Mouse (Mus musculus) fibroblast of lung, adult 2 months (primary cell): Measurements from ENCODE around the gene Gjb6.

Source experiments
- DNase-seq: peaks from one replicate; pipeline ENCODE4 v3.0.0-alpha.2; 2011; ENCODE audit warnings: low read depth

The Gjb6 gene

GRCm38 (mm10) chr14:57133161-57133661 lies at the start of gene Gjb6:
TSS of gene Gjb6 (minus strand) at chr14:57133611.
- DNase-seq: no peak

GRCm38 (mm10) chr14:57165493-57165892 lies 32.1 kb upstream of the Gjb6 start:
- no peak for DNase-seq

DNA sequence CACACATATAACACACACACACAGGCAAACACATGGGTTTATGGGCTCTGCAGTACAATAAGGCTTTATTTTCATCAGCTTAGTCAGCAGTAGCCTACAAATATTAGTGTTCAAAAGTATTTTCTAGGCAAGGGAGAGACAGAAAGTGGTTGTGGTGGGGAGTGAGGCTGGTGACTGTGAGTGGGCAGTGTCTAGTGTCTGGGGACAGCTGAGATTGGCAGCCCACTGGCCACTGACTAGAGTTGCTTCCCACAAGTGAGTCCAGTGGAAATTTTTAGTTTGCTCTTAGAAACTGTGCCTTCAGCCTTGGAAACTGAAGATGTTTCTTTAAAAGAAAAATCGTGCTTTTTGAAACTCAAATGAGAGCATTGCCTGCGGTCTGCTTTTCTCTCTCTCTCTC lies 28.4 kb upstream of the Gjb6 start:
- peak; percentile 64 for DNase-seq

- DNase-seq: peak; percentile 61
These were observed 27.8 kb upstream of the Gjb6 start for GRCm38 (mm10) chr14:57161201-57161600.

DNA sequence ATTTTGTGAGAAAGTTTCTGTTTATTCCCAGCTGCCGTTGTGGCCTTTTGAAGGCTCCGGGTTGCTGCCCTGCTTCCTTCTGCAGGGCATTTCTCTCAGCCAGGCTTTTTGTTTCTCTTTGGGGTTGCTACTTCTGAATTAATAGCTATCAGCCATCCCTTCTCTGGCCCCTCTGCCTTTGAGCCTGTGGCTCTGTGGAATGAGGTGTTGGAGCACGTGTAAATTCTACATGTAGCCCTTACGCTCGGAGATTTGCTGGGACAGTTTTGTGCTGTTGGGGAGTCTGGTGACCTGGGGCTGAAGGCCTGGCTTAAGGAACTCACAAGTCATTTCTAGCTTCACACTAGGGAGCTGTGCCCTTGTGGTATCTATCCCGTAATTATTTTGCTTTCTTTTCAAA lies 21.5 kb upstream of the Gjb6 start:
- no peak for DNase-seq

DNA sequence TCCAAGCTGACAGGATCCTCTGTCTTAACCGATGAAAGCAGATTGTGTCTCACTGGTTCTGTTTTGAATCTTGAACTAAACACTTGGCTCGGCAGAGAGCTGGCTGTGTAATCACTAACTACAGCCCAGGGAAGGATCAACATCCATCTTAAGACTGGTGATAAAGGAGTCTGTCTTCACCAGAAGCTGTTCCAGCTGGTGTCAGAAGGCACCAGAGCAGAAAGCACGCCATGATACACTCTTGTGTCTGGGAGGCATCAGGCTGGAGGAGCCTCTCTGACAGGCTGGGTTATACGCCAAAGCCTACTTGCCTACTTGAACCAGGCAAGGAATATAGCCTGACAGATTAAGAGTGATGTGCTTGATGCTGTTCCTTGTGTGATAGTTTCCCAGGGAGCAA lies 12.3 kb upstream of the Gjb6 start:
- DNase-seq: no peak

- DNase-seq: no peak
These were observed 1.9 kb upstream of the Gjb6 start for GRCm38 (mm10) chr14:57135265-57135664.

- no peak for DNase-seq
These were observed 6.0 kb downstream of the Gjb6 start for GRCm38 (mm10) chr14:57127383-57127782.

DNA sequence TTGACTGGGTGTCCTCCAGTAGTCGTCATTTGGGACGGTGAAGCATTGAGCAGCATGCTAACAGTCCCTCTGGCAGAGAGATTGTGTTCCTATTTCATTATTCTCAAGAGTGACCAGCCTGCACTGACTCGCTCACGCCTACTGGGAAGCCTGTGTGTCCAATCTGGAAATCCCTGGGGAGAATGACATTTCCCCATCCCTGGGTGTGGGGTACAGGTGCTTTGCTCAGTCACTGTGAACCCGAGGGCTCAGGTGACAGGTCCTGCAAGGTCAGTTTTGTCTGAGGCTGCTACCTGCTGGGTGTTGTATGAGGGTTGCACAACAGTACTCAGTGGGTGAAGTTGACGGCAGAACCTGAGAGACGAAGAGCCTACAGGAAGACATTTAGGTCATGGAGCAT lies 11.1 kb downstream of the Gjb6 start:
- no peak for DNase-seq

DNA sequence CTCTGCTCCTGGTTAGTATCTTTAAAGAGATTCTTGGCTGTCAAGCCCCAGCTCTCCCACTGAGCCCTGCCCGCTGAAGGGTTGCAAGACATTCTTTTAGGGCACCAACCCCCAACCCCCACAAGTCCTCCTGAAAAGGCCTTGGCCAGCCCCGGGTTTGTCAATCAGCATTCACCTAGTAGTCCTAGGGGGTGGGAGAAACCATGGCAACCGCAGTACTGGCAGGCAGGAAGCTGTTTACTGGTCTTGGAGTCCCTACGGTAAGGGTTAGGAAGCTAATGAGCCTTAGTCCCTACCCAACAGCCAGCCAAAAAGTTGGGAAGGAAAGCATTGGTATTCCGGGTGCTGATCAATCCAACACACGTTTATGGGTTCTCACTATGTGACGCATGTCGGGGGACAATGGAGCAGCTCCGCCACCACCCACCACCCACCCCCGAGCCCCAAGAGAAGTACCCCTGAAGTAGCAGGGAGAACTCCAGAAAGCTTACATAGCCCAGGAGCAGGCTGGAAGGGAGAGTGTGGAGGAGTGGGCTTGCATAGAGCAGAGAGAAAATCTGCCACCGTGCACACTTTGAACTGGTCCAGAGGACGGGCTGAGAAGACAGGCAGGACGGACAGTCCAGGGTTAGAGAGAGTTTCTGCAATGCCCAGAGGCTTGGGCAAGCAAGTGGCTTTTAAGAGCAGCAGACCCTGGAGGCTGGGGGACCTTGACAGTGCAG lies 17.4 kb downstream of the Gjb6 start, which contains the start of gene Gm4491:
Gm4491 (minus strand) TSS at position 61 of the 722 bp plus-strand sequence.
- no peak for DNase-seq

DNA sequence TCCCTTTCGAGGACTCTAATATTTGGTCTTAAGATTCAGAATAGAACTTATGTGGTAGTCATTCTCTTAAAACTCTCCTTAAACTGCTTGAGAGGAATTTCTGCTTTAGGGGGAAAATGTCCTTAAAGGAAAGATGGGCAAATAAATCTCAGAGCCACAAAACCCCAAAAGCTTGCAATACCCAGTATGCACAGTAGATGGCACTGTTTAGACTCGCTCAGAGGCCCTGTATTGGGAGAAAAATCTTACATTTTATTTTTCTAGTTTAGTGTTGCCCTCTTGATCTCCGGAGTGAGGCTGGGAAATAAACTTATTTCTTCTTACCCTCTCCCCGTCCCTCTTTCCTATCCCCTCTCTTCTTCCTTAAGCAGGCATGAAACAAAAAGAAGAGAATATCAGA lies 24.2 kb downstream of the Gjb6 start:
- DNase-seq: peak; percentile 24

DNA sequence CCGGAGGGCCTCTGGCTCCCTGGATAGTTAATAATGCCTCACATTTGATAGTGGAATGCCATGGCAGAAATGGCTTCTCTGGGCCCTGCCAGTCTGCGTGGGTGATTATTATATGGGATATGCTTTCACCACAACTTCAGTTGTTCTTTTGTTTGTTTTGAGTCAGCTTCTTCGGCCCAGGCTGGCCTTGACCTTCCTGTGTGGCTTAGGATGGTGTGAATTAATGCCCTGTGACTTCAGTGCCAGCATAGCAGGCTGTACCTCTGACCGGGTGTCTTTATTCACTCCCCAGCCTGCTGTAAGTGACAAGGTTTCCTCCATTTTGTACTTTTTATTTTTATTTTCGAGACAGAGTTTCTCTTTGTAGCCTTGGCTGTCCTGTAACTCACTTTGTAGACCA lies 25.5 kb downstream of the Gjb6 start:
- no peak for DNase-seq

- no peak for DNase-seq
These were observed 26.3 kb downstream of the Gjb6 start for GRCm38 (mm10) chr14:57107091-57107490.

DNA sequence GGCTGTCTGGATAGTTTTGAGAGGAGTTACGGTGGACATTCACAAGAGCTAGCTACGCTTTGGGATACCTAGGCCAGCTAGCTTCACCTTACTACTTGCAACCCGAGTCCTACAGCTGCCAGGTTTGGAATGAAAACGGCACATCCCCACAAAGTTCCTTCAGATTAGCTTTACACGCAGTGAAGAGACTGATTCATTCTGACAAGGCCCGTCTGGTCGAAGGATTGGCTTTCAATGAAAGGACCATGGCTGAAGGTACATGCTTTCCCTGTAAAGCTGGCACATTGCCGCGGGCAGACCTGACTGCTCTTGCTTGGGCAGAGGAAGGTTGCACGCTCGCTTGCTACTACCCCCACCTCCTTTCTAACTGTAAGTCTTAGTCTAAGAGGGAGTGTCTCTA lies 27.7 kb downstream of the Gjb6 start:
- no peak for DNase-seq

GRCm38 (mm10) chr14:57105111-57105510 lies 28.3 kb downstream of the Gjb6 start:
- no peak for DNase-seq

DNA sequence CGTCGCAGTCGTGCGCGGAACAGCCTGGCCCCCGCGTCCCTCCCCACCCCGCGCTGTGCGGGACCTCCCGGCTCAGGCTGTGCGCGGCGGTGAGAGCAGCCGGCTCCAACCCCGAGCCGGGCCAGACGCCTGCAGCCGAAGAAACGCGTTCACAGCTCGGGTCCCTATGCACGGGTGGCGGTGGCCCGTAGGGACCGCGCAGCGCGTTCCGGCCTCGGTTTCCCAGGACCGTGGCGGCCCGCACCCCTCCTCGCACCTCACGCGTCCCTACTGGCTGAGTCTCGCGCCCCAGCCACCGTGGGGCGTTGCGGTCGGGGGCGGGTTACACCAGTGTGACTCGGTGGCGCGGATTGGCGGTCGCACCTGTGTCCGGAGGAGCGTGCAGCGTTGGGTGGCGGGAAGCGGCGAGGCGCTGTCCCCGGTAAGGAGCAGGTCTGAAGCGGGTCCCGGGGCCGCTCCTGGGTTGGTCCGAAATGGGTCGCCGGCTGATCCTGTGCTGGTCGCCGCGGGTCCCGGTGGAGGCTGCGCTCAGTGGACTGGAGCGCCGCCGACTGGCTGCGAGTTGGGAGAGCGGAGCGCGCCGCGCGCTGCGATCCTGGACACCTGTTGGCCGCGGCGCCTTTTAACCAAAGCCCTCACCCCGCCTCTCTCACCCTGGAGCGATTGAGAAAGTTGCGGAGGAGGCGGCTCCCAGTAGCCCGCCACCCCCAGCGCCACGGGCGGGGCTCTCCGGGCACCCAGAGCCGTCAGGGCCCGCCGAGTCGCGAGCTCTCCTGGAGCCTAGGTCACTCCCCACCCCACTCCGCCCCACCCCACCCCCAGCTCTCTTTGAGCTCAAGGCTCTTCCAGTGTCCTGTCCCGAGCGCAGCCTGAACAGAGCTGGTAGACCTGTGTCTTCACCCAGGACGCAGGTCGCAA lies 29.0 kb downstream of the Gjb6 start, which contains the start of gene Gjb2:
Gjb2 (minus strand) TSS at position 597 of the 918 bp plus-strand sequence.
- DNase-seq: no peak

GRCm38 (mm10) chr14:57103711-57104105 lies 29.7 kb downstream of the Gjb6 start:
- no peak for DNase-seq

DNA sequence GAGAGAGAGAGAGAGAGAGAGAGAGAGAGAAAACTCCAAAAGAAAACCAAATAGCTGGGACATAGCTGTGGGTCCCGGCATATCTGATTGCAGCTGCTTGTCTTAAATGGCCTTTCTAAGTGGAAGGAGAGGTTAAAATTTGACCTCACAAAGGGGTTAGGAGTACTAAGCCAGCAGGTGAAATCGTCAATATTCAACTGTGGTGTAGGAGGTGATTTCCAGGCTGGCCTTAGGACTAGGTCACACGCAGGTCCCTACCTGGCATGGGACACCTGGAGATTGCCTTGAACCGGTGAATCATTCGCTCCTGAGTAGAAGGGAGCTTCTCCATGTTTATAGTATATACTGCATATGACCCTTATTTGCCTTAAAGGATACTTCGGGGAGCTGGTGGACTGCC lies 30.3 kb downstream of the Gjb6 start:
- DNase-seq: no peak

DNA sequence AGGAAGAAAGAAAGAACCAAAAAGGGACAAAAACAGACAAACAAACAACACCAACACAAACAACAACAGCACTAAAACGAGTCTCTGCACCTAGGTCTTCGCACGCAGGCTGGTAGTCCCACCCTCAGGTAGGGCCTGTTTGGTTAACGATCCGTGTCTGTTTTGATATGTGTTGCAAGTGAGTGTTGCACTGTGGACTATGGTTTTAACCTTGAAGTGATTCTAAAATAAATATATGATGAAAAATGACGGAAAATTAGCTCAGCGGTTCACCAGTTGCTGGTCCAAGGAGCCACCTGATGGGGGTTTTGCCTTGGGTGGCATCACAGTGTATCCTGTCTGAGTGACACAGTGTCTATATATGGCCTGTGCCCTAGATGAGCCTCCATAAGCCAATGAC lies 31.8 kb downstream of the Gjb6 start:
- DNase-seq: no peak

DNA sequence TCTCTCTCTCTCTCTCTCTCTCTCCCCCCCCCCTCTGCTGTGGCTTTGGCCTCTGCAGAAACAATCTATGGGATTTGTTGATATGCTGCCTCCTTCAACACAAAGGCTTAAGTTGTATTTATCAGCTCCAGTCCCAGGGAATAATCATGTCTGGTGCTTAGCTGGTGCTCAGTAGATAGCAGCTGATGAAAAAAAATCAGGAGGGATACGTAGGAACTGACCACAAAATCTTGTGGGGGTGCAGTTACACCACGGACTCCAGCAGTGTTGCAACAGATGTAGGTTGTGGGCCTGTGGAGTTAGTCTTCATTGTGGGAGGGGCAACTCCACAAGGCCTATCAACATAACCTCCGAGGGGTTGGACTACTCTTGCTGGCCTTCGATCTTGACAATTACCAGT lies 37.6 kb downstream of the Gjb6 start:
- no peak for DNase-seq

DNA sequence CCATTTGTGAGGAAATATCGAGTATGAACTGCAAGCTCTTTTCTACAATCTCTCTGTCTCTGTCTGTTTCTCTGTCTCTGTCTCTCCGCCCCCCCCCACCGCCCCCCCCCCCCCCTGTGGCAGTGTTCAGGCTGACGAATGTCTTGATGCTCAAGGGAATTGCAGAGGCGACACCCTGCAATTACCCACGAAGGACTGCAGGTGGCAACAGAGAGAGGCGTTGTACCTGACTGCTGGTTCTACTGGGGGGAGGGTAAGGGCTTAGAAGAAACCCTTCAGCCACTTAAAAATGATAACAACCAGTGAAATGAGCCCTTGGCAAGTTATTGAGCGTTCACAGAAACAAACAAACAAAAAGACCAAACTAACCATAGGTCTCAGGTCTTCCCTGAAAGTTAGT lies 40.4 kb downstream of the Gjb6 start:
- no peak for DNase-seq

DNA sequence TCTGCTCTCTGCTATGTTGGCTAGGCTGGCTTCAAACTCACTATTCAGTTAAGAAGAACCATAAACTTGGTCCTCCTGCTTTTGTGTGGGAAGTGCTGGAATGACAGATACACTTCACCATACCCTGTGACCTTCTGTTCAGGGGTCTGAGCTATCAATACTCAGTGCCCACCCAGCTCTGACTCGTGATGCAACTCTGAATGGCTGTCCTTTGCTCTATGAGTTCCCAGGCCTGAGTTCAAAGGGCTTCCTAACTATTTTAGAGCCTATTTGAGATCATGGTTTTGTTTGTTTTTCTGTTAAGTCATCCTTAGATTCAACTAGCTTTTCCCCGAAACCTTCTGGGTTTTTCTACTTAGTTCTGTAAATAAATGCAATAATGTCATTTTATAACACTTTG lies 43.4 kb downstream of the Gjb6 start:
- DNase-seq: no peak

DNA sequence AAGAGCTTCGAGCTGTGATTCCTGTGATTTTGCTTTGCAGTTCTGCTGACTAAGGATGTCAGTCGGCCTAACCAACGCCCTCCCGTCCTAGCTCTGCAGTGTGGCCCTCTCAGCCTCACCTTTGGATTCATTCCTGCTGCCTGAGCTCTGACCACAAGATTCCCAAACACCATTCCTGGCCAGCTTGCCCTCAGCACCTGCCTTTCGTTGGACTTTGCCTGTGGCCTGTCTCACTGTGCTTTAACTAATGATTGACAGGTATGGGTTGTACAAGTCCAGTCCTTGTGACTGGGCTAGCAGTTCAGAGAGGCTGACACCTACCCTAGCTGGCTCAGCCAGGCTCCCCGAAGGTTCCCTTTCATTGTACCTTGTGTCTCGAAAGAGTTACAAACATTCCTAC lies 44.3 kb downstream of the Gjb6 start:
- DNase-seq: no peak
